Mouse (Mus musculus): ENCODE measurements around the gene Tmem98.

The Tmem98 gene

GRCm38 (mm10) chr11:80853014-80853413 lies 43.0 kb downstream of the Tmem98 start:
- DNase-seq (ENCODE audit: low spot score in 2 of 2) = peak; percentile 41 to 67

DNA sequence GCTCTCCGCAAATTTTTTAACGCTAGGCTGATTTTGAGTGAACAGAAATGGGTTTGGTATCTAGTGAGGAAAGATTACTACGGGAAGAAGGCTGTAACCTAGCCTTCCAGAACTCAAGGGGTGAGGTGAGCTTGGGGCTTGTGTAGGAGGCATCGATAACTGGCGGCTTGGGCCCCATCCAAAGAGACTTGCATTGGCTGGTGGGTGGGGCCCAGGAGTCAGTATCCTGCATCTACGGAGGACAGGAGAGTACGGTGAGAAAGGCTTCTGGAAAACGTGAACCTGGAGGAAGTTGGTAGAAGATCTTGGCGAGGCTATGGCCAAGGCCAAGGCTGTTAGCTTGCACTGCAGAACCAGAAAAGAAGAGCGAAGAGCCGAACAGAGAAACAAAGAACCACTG lies 44.5 kb downstream of the Tmem98 start:
- no peak for DNase-seq (ENCODE audit: low spot score in 2 of 2)

GRCm38 (mm10) chr11:80854908-80855307 lies 44.9 kb downstream of the Tmem98 start:
- no peak for DNase-seq (ENCODE audit: low spot score in 2 of 2)

DNA sequence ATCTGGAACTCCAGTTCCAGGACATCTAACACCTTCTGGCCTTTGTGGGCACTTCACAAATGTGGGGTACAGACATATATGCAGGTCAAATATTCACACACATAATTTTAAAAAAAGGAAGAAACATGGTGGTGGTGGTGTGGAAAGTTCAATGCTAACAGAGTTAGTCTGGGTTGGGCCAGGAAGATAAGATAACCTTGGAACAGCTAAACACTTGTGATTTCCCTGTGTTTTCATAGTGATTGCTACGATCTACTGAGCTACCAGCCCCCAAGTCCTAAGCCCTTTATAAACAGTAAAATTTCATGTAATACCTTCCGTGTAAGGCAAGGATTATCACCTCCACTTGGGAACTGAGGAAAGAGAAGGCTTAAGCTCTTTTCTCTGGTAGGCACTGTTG lies 46.9 kb downstream of the Tmem98 start:
- no peak for DNase-seq (ENCODE audit: low spot score in 2 of 2)

DNA sequence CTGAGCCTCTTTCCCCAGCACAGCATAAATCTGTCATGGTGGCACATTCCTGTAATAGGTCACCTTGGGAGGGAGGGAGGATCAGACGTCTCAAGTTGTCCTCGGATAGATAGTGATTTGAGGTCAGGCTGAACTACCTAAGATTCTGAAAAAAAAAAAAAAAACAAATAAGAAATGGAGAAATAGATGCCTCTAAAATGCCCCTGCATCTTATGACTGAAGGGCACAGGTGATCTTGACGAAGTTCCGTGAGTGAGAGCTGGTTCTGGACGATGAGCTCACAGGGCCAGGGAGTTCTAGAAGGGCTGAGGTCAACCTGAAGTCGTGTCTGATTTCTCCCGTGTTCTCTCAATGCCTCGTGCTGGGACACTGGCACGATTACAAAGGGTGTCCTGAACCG lies 48.1 kb downstream of the Tmem98 start, which contains the start of gene Spaca3:
Spaca3 (plus strand) TSS at position 301 of the 400 bp plus-strand sequence.
- DNase-seq (ENCODE audit: low spot score in 2 of 2) = no peak

GRCm38 (mm10) chr11:80862941-80863340 lies 53.0 kb downstream of the Tmem98 start:
- no peak for DNase-seq (ENCODE audit: low spot score in 2 of 2)

- DNase-seq (ENCODE audit: low spot score in 2 of 2) = no peak
Measured at GRCm38 (mm10) chr11:80868039-80868438, 58.1 kb downstream of the Tmem98 start.
